Mouse (Mus musculus): ENCODE results near the gene 5730522E02Rik.

Gene 5730522E02Rik

GRCm38 (mm10) chr11:25697508-25698193, 512.9 kb downstream of the 5730522E02Rik start:
- DNase-seq (ENCODE audit: inconsistent age in 2 of 2, low spot score in 1 of 2): no peak

DNA sequence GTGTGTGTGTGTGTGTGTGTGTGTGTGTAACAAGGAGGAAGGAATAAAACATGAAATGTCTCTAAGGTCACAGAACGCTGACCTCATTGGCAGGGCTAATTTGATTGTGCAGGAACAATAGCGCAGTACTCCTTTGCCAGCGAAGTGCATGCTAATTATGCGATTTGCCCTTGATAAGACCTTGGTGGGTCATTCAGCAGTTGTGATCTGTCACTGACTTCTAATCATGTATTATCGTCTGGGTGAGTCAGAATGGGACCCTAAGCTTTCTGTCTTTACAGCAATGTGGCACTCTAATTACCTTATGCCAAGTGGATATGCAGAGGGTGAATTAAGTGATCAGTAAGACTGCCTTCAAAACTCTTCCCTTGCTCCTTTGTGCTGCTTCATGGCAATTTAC, 514.4 kb downstream of the 5730522E02Rik start:
- DNase-seq (ENCODE audit: inconsistent age in 2 of 2, low spot score in 1 of 2): no peak

DNA sequence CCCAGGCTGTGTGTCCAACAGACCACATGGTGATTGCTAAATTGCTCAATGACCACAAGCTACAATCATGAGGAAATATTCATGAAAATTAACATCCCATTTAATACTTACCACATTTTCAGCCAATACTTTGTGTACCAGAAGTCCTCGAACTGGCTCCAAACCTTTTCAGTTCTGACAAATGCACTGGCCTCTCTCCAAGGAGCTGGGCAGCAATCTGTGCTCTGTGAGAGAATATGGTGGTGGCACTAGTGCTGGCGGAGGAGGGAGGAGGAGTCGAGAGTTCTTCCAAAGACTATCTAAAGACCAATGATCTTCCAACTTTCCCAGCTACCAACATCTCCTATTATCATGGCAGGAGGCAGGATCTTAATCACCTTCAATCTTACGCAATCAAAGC, 525.8 kb downstream of the 5730522E02Rik start:
- DNase-seq (ENCODE audit: inconsistent age in 2 of 2, low spot score in 1 of 2): no peak

DNA sequence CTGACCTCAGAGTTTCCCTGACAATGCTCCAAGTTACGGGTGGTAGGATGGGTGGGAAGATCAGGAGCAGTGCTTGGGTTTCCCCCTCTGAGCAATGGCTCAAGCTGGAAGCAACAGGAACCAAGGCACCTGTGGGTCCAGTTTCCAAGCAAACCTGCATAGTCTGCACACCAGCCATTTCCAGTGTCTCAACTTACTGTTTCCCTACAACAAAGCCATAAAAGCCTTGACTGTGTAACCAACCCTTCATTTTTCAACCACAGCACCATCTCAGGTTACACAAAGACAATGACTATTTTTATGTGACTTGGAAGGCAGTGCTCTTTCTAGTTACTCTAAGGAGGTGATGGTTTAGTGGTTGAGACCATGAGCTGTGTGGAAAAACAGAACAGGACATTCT, 530.7 kb downstream of the 5730522E02Rik start:
- no peak for DNase-seq (ENCODE audit: inconsistent age in 2 of 2, low spot score in 1 of 2)

- DNase-seq (ENCODE audit: inconsistent age in 2 of 2, low spot score in 1 of 2): no peak
Measured at GRCm38 (mm10) chr11:25674194-25674593, 536.4 kb downstream of the 5730522E02Rik start.

DNA sequence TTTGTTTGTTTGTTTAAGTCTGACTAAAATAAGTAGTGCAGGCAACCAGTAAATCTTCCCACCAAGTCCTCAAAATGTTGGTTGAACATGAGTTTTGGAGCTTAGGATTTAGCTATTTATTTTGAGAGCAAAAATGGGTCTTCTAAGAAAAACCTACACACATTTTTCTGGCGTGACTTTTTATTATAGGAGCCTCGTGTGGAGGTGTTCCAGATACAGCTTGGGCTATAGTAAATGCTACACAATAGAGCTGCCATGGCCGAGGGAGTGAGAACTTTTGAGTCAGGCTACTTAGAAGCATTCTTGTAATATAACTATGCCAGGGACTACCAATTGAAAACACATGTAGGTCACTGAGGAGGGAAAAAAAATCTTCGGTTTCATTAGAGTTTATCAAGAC, 540.5 kb downstream of the 5730522E02Rik start:
- DNase-seq (ENCODE audit: inconsistent age in 2 of 2, low spot score in 1 of 2): no peak

- no peak for DNase-seq (ENCODE audit: inconsistent age in 2 of 2, low spot score in 1 of 2)
Measured at GRCm38 (mm10) chr11:25664562-25665104, 545.9 kb downstream of the 5730522E02Rik start.

DNA sequence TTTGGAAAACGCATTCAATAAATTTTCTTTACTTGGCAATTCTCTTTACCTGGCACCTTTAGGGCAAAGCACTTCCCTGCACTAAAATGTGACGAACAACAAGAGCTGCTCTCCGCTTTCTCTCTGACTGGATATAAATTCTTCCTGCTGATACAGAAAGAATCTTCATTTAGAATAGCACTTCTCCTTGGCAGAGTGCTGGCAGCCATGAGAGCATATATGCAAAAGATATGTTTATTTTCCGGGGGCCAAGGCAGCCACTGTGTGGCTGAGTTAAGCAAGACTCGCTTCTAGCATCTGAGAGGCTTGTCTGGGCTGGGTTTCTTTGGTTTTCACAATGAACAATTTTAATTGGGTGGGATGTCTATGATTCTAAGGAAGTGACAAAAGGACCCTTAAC, 564.3 kb downstream of the 5730522E02Rik start:
- no peak for DNase-seq (ENCODE audit: inconsistent age in 2 of 2, low spot score in 1 of 2)

GRCm38 (mm10) chr11:25644767-25645622, 565.6 kb downstream of the 5730522E02Rik start:
- no peak for DNase-seq (ENCODE audit: inconsistent age in 2 of 2, low spot score in 1 of 2)

- no peak for DNase-seq (ENCODE audit: inconsistent age in 2 of 2, low spot score in 1 of 2)
Measured at GRCm38 (mm10) chr11:25606886-25607285, 603.7 kb downstream of the 5730522E02Rik start.

DNA sequence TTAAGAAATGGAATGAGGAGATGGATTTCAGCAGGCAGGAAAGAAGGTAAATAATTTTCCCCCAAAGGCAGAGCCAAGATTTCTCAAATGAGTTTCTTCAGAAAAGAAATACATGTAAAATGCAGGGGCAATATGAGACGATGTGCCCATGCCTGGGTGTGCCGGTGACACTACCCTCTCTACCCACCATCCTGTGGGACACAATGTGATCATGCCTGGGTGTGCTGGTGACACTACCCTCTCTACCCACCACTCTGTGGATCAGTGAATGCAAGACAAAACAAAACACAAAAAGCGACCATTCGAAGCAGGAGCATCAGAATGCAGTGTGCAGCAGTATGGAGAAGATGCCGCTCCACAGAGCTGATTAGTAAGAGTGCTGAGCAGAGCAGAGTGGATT, 610.5 kb downstream of the 5730522E02Rik start:
- DNase-seq (ENCODE audit: inconsistent age in 2 of 2, low spot score in 1 of 2): no peak

GRCm38 (mm10) chr11:25595303-25595702, 615.3 kb downstream of the 5730522E02Rik start:
- no peak for DNase-seq (ENCODE audit: inconsistent age in 2 of 2, low spot score in 1 of 2)

- no peak for DNase-seq (ENCODE audit: inconsistent age in 2 of 2, low spot score in 1 of 2)
Measured at GRCm38 (mm10) chr11:25594780-25595179, 615.8 kb downstream of the 5730522E02Rik start.

DNA sequence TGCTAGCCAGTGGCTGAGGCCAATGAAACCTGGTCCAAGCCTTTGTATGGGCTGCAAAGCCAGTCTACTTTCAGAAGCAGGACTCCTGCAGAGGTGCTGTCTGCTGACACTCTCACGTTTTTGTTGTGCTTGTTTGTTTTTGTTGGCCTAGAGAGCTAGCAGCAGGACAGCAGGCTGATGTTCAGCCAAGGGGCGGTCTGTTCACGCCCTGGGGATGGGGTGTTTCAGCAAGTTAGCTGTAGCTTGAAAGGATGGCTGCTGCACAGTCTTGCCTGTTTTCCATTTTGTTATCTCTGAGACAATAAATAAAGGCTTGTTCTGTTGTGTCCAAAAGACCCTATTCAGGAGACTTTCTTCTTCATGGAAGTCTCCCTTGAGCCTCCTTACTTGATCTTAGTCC, 618.3 kb downstream of the 5730522E02Rik start:
- DNase-seq (ENCODE audit: inconsistent age in 2 of 2, low spot score in 1 of 2): no peak

DNA sequence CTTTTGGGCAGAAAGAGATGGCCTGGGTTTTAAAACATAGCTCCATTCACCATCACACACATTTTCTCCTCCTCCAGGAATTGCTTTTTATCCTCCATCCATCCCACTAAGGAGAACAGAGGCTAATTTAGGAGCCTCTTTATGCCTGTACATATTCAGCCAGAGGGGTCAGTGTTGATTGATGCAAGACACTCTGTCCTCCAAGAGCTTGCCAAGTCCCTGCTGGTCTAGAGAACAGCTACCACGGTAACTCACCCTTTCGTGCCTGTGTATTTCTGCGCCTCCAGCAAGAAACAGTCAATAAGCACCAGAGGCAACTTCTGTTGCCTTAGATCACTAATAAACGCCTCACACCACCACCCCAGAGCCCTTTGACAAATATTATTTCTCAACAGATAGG, 620.3 kb downstream of the 5730522E02Rik start:
- no peak for DNase-seq (ENCODE audit: inconsistent age in 2 of 2, low spot score in 1 of 2)

GRCm38 (mm10) chr11:25589509-25589908, 621.1 kb downstream of the 5730522E02Rik start:
- DNase-seq (ENCODE audit: inconsistent age in 2 of 2, low spot score in 1 of 2): no peak

- no peak for DNase-seq (ENCODE audit: inconsistent age in 2 of 2, low spot score in 1 of 2)
Measured at GRCm38 (mm10) chr11:25574129-25574465, 636.5 kb downstream of the 5730522E02Rik start.

GRCm38 (mm10) chr11:25573408-25574128, 637.0 kb downstream of the 5730522E02Rik start:
- no peak for DNase-seq (ENCODE audit: inconsistent age in 2 of 2, low spot score in 1 of 2)

DNA sequence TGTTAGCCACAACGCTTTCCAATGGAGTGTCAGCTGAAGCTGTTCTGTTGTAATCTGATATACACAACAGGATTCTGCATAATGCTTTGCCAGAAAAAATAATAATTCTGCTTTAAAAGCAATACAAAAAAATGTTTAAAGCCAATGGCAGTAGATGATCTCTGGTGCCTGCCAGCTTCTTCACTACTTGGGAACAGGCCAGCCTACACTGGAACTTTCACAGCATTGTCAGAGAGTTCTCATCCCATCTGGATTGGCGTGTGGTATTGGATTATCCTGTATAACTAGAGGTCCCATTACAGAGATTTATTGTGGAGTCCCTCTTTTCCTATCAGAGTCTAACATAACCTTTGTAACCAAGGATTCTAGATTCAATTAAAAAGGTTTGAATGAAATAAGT, 639.2 kb downstream of the 5730522E02Rik start:
- no peak for DNase-seq (ENCODE audit: inconsistent age in 2 of 2, low spot score in 1 of 2)
